Mouse (Mus musculus) embryonic facial prominence, embryonic 14.5 days (tissue): ENCODE data around the gene Glrx5. TPM values are rescaled to one million over a fixed set of nuclear protein-coding genes. Genes with fewer than 3 reads are reported as not detected.

Source experiments
- ATAC-seq: fragments of 200-750 bp; cut with Nextera tagmentation; 2 replicates; pipeline ENCODE4 v1.8.0; 2017; ENCODE audit warnings: low read depth, moderate number of reproducible peaks, moderate TSS enrichment
- DNase-seq: peaks from one replicate; pipeline ENCODE4 v3.0.0-alpha.2; 2015; ENCODE audit warnings: low spot score
- H3K27ac ChIP-seq: fragments of 300-500 bp; sonication (generic); replicated peaks from 2 replicates; pipeline ENCODE4 v1.5.1; 2014; ENCODE audit warnings: low read depth, mild to moderate bottlenecking, low read length, moderate library complexity
- H3K27me3 ChIP-seq: fragments of 300-500 bp; sonication (generic); replicated peaks from 2 replicates; pipeline ENCODE4 v1.6.1; 2014; ENCODE audit warnings: low read length; ENCODE audit not compliant: control insufficient read depth, insufficient read depth
- H3K36me3 ChIP-seq: fragments of 300-500 bp; sonication (generic); 2 replicates; pipeline ENCODE4 v1.6.1; 2014; ENCODE audit warnings: low read length, mixed read lengths; ENCODE audit not compliant: control insufficient read depth, insufficient read depth
- H3K4me1 ChIP-seq: fragments of 300-500 bp; sonication (generic); 2 replicates; pipeline ENCODE4 v1.6.1; 2014; ENCODE audit warnings: antibody characterized with exemption, low read length; ENCODE audit not compliant: control insufficient read depth, insufficient read depth
- H3K4me2 ChIP-seq: fragments of 300-500 bp; sonication (generic); 2 replicates; pipeline ENCODE4 v1.6.1; 2014; ENCODE audit warnings: low read depth, mild to moderate bottlenecking, low read length, moderate library complexity, mixed read lengths
- H3K4me3 ChIP-seq: fragments of 300-500 bp; sonication (generic); 2 replicates; pipeline ENCODE4 v1.5.1; 2014; ENCODE audit warnings: low read depth, mild to moderate bottlenecking, low read length
- H3K9ac ChIP-seq: fragments of 300-500 bp; sonication (generic); 2 replicates; pipeline ENCODE4 v1.6.1; 2014; ENCODE audit warnings: low read depth, mild to moderate bottlenecking, low read length, moderate library complexity, mixed read lengths
- H3K9me3 ChIP-seq: fragments of 300-500 bp; sonication (generic); 2 replicates; pipeline ENCODE4 v1.6.1; 2016; ENCODE audit warnings: low read length; ENCODE audit not compliant: control insufficient read depth
- WGBS: fragments of 180-500 bp; shearing (Covaris S2); extraction: QIAGEN DNeasy Blood & Tissue Kit; methylation state at CpG from one replicate; pipeline ENCODE4 v1.1.7; 2014; 5-methylcytosine and 5-hydroxymethylcytosine counted together
- polyA plus RNA-seq: library from polyadenylated mRNA; unstranded; fragments of >200 nt; fragmentation: Nextera tagmentation; extraction: Ambion mirVana; gene quantifications from 2 replicates; pipeline ENCODE4 v1.2.1, GENCODE M21; 2014

Gene Glrx5
- polyA plus RNA-seq, 1 experiment from 2014 or later: 183 TPM

DNA sequence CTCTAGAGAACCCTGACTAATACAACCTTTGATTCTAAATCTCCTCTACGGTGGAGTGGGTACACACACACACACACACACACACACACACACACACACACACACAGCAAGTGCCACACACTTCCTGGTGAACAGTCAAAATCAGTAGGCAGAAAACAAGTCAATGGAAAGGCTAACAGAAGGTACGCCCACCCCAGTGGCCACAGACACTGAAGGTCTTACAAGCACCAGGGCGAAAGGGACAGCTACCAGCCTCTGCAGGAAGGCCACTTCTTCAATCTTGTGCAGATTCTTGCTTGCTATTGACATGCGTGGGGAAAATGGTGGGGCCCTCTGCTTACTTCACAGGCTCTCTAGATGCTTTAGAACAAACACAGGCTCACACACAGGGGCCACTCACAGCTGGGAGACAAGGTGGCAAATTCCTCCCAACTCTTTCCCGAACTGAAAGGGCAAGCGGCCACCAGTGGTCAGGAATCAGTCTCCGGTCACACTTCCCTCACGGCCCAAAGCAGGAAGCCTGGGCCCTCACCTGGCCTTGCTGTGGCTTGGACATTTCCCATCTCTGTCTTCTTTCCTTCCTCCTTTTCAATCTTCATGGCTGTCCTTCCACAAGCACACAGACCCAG, 10.9 kb upstream of the Glrx5 start:
- 76% methylated on average over 8 of the region's 8 CpGs for WGBS
- Histone ChIP-seq H3K9ac (no peak overlapping the region), H3K27ac (no peak overlapping the region), H3K4me2 (no peak overlapping the region), H3K9me3 (peaks cover 14% of the 10 kb centered on the region; the same call in 1 of the 2 replicates), H3K4me1 (no peaks in the 10 kb centered on the region), H3K27me3 (no peaks in the 10 kb centered on the region), H3K36me3 (no peaks in the 10 kb centered on the region), H3K4me3 (no peak overlapping the region)
- ATAC-seq (no peak), DNase-seq (no peak)

DNA sequence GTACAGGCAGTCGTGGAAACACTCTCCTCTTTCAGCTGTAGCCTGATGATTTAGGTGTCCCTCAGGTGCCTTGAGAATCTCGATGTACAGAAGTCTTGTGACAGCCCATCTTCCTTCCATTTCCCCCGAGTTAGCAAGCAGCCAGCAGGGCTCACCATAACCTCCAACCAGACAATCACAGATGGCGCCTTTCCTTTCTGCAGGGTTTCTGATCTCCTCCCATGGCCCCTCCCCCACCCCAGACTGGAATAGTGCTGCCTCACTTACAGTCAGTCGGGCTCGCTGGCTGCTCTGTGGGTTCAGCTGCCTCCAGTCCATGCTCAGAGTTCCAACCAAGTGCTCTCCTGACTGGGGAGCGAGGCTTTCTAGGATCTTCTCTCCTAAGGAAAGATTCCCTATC, 10.3 kb upstream of the Glrx5 start:
- Histone ChIP-seq H3K36me3 (no peaks in the 10 kb centered on the region), H3K9me3 (peaks cover 14% of the 10 kb centered on the region; the same call in 1 of the 2 replicates), H3K9ac (no peak overlapping the region), H3K4me2 (no peak overlapping the region), H3K27ac (no peak overlapping the region), H3K4me1 (no peaks in the 10 kb centered on the region), H3K4me3 (no peak overlapping the region), H3K27me3 (no peaks in the 10 kb centered on the region)
- DNase-seq (no peak), ATAC-seq (no peak)
- WGBS: 58% methylated on average over 7 of the region's 7 CpGs

DNA sequence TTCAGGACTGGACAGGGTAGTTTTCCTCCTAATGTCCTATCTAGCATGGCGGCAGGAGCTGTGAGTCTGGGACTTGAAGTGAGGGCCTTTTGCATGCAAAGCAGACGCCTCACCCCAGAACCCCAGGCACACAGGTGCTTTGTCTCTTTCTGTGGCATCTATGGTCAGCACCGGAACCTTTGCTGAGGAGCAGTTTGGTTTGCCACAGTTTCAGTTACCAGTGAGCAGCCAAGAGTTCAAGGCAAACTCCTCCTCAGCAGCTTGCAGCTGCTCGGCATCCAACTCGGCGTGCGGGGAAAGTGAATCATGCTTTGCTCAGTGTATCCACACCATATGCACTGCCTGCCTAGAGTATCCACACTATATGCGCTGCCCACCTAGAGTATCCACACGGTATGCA, 9.7 kb upstream of the Glrx5 start:
- no peak for DNase-seq
- Histone ChIP-seq H3K27me3 (no peaks in the 10 kb centered on the region), H3K4me1 (no peaks in the 10 kb centered on the region), H3K4me3 (no peak overlapping the region), H3K27ac (no peak overlapping the region), H3K4me2 (no peak overlapping the region), H3K9me3 (peaks cover 14% of the 10 kb centered on the region; the same call in 1 of the 2 replicates), H3K9ac (no peak overlapping the region), H3K36me3 (no peaks in the 10 kb centered on the region)
- no peak for ATAC-seq
- WGBS: over 99% methylated on average over 9 of the region's 9 CpGs

DNA sequence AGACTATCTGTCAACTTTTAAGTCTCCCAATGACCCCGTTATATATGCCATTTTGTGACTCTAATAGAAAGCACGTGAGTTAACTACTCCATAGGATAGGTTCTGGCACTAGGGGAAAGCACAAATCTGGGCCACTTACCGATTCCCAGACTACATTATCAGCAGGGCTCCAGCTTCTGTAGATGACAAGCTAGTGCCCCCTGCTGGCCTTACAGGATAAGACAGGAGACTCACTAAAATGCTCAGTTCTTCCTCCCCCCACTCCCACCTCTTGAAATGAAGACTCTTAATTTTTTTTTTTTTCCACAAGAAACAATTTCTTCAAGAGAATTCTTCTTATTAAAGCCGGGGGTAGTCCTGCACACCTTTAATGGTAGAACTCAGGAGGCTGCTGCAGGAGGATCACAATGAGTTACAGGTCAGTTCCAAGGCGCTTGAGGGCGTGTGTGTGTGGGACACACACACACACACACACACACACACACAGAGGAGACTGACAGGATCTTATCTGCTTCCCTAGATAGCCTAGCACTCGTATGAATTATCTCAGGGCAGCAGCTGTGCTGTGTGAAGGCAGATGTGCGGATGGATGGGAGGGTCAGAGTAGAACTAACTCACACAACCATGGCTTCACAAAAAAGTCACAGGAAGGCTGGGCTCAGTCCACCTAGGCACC, 7.1 kb upstream of the Glrx5 start:
- Histone ChIP-seq H3K9ac (no peak overlapping the region), H3K9me3 (peaks cover 14% of the 10 kb centered on the region; the same call in 1 of the 2 replicates), H3K27ac (no peak overlapping the region), H3K4me3 (no peak overlapping the region), H3K27me3 (no peaks in the 10 kb centered on the region), H3K36me3 (peaks cover 18% of the 10 kb centered on the region), H3K4me1 (no peaks in the 10 kb centered on the region), H3K4me2 (no peak overlapping the region)
- 51% methylated on average over 8 of the region's 8 CpGs for WGBS
- ATAC-seq (peak; percentile 56; the same call in 1 of the 2 replicates), DNase-seq (peak; percentile 85)

DNA sequence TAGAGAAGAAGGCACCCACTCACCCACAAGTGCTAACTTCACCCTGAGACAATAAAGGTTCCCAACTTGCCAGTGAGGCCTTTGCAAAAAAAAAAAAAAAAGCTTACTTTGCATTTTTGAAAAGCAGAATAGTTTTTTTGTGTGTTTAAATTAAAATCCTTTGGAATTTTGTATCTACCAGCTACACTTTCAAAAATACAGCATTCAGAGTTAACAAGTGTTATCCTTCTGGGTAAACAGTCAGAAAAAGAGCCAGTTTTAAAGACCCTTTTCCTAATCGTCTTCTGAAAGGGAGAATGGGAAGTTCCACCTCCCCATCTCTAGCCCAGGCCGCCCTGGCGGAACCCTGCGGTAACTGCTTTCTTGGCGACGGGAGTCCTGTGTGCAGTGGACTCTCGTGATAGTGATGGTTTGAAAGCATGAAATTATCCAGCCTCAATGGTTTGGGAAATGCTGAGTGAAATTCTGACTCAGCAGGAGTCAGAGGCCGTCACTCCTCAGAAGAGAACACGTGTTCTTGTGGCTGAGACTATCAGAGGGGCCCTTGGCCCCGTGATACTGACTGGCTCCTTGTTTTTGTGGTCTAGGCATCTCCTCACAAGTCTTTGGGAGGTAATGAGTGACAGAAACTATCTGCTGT, 6.4 kb upstream of the Glrx5 start:
- H3K4me2 ChIP-seq: no peak overlapping the region
- no peak overlapping the region for H3K4me3 ChIP-seq
- no peak overlapping the region for H3K27ac ChIP-seq
- H3K36me3 ChIP-seq: peaks cover 21% of the 10 kb centered on the region
- H3K4me1 ChIP-seq: peaks cover 4% of the 10 kb centered on the region
- H3K9ac ChIP-seq: no peak overlapping the region
- 59% methylated on average over 10 of the region's 10 CpGs for WGBS
- no peaks in the 10 kb centered on the region for H3K27me3 ChIP-seq
- H3K9me3 ChIP-seq: peaks cover 14% of the 10 kb centered on the region; the same call in 1 of the 2 replicates
- ATAC-seq (no peak), DNase-seq (no peak)

DNA sequence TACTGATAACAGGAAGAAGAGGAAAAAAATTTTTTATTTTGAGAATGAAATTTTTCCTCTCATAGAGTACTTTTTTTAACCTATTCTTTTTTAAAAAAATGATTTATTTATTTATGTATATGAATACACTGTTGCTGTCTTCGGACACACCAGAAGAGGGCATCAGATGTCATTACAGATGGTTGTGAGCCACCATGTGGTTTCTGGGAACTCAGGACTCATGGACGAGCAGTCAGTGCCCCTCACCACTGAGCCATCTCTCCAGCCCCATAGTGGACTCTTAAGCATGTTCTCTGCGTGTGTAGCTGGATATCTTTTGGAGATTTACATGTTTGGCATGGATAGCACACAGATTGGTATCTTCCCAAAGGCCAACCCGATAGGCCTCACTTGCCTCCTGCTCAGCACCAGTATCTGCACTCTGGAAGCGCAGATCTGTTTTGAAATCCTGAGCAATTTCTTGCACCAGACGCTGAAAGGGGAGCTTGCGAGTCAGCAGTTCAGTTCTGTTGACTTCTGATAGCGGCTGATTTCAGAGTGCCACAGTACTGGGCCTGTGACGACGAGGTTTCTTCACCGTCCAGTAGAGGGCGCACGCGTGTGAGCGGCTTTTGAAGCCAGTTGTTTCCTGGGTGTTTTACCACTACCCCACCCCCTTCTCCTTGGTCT, 5.0 kb upstream of the Glrx5 start:
- 36% methylated on average over 15 of the region's 15 CpGs for WGBS
- DNase-seq: peak; percentile 60
- H3K36me3 ChIP-seq: peaks cover 21% of the 10 kb centered on the region
- no peak overlapping the region for H3K4me2 ChIP-seq
- no peak overlapping the region for H3K27ac ChIP-seq
- no peak overlapping the region for H3K4me3 ChIP-seq
- H3K4me1 ChIP-seq: peaks cover 5% of the 10 kb centered on the region
- H3K9me3 ChIP-seq: peaks cover 14% of the 10 kb centered on the region; the same call in 1 of the 2 replicates
- H3K27me3 ChIP-seq: no peaks in the 10 kb centered on the region
- ATAC-seq: no peak
- no peak overlapping the region for H3K9ac ChIP-seq

DNA sequence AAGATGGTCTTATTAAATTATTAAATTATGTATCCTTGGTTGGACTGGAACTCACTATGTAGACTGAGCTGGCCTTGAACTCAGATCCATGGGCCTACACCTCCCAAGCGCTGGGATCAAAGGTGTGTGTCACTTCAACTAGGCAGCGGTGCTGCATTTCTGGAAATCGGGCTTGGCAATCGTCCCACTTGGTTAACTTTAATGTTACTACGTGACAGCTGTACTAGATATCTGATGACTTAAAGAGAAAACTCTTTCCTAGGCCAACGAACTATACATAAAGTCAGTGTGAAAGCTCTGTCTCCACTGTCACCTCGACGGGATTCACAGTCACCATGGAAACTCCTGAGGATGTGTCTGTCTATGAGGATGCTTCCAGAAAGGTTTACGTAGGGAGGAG, 2.6 kb upstream of the Glrx5 start:
- Histone ChIP-seq H3K4me3 (no peak overlapping the region), H3K27me3 (no peaks in the 10 kb centered on the region), H3K9me3 (no peaks in the 10 kb centered on the region), H3K9ac (no peak overlapping the region), H3K36me3 (peaks cover 21% of the 10 kb centered on the region), H3K27ac (no peak overlapping the region), H3K4me2 (no peak overlapping the region), H3K4me1 (peaks cover 17% of the 10 kb centered on the region)
- ATAC-seq (no peak), DNase-seq (no peak)
- WGBS: 88% methylated on average over 9 of the region's 9 CpGs
